Mouse (Mus musculus) limb, embryonic 13.5 days (tissue): Measurements from ENCODE around the gene Lbhd2. TPM values are rescaled to one million over a fixed set of nuclear protein-coding genes. Genes with fewer than 3 reads are reported as not detected.
A peak's percentile ranks its signal among the peaks of the same experiment; 100 is the strongest.

Source experiments
- ATAC-seq: fragments of 200-750 bp; cut with Nextera tagmentation; 2 replicates; pipeline ENCODE4 v1.8.0; 2017; ENCODE audit warnings: low read depth, moderate number of reproducible peaks, moderate TSS enrichment; ENCODE audit not compliant: low FRiP score
- H3K27ac ChIP-seq: fragments of 300-500 bp; sonication (generic); 2 replicates; pipeline ENCODE4 v1.5.1; 2015; ENCODE audit warnings: inconsistent platforms, mild to moderate bottlenecking, moderate library complexity
- H3K27me3 ChIP-seq: fragments of 300-500 bp; sonication (generic); 2 replicates; pipeline ENCODE4 v1.6.1; 2015; ENCODE audit warnings: mild to moderate bottlenecking, inconsistent platforms
- H3K36me3 ChIP-seq: fragments of 300-500 bp; sonication (generic); 2 replicates; pipeline ENCODE4 v1.6.1; 2015; ENCODE audit warnings: inconsistent platforms, mild to moderate bottlenecking, moderate library complexity
- H3K4me1 ChIP-seq: fragments of 300-500 bp; sonication (generic); 2 replicates; pipeline ENCODE4 v1.6.1; 2015; ENCODE audit warnings: inconsistent platforms
- H3K4me2 ChIP-seq: fragments of 300-500 bp; sonication (generic); replicated peaks from 2 replicates; pipeline ENCODE4 v1.6.1; 2015; ENCODE audit warnings: inconsistent platforms, mild to moderate bottlenecking, moderate library complexity
- H3K4me3 ChIP-seq: fragments of 300-500 bp; sonication (generic); 2 replicates; pipeline ENCODE4 v1.5.1; 2015; ENCODE audit warnings: moderate library complexity, mild to moderate bottlenecking, inconsistent platforms
- H3K9ac ChIP-seq: fragments of 300-500 bp; sonication (generic); 2 replicates; pipeline ENCODE4 v1.6.1; 2015; ENCODE audit warnings: mild to moderate bottlenecking, inconsistent platforms
- H3K9me3 ChIP-seq: fragments of 300-500 bp; sonication (generic); 2 replicates; pipeline ENCODE4 v1.6.1; 2016; ENCODE audit warnings: inconsistent platforms
- WGBS: fragments of 180-500 bp; shearing (Covaris S2); methylation state at CpG from one replicate; pipeline ENCODE4 v1.1.7; 2015; 5-methylcytosine and 5-hydroxymethylcytosine counted together
- polyA plus RNA-seq: library from polyadenylated mRNA; unstranded; fragments of >200 nt; fragmentation: Nextera tagmentation; extraction: Ambion mirVana; gene quantifications from 2 replicates; pipeline ENCODE4 v1.2.1, GENCODE M21; 2015

Gene Lbhd2
- 9.5 and 13.8 TPM in 2 replicates for polyA plus RNA-seq

GRCm38 (mm10) chr12:111406622-111407021 lies at the start of gene Lbhd2:
TSS of gene Lbhd2 (plus strand) at chr12:111406809.
- Histone ChIP-seq H3K27me3 (peaks cover 70% of the 10 kb centered on the region), H3K4me2 (peak within 1 kb of the TSS; percentile 61), H3K27ac (no peak within 1 kb of the TSS), H3K4me3 (peak within 1 kb of the TSS; percentile 38), H3K4me1 (peaks cover 16% of the 10 kb centered on the region), H3K36me3 (no peaks in the 10 kb centered on the region), H3K9me3 (no peaks in the 10 kb centered on the region), H3K9ac (peak within 1 kb of the TSS; percentile 27; the same call in 1 of the 2 replicates)
- WGBS: 2% methylated on average over 21 of the region's 24 CpGs
- no peak for ATAC-seq

GRCm38 (mm10) chr12:111360671-111361070 lies 45.9 kb upstream of the Lbhd2 start:
- Histone ChIP-seq H3K4me3 (no peak overlapping the region), H3K4me1 (peaks cover 47% of the 10 kb centered on the region), H3K27me3 (peaks cover 8% of the 10 kb centered on the region; the same call in 1 of the 2 replicates), H3K4me2 (no peak overlapping the region), H3K9ac (no peak overlapping the region), H3K36me3 (no peaks in the 10 kb centered on the region), H3K27ac (no peak overlapping the region), H3K9me3 (no peaks in the 10 kb centered on the region)
- ATAC-seq: no peak
- WGBS: 57% methylated on average over 16 of the region's 16 CpGs

GRCm38 (mm10) chr12:111361319-111362098 lies 45.1 kb upstream of the Lbhd2 start:
- WGBS: 32% methylated on average over 14 of the region's 14 CpGs
- no peaks in the 10 kb centered on the region for H3K36me3 ChIP-seq
- no peak overlapping the region; the same call in 1 of the 2 replicates for H3K9ac ChIP-seq
- peaks cover 38% of the 10 kb centered on the region for H3K4me1 ChIP-seq
- H3K27me3 ChIP-seq: peaks cover 8% of the 10 kb centered on the region; the same call in 1 of the 2 replicates
- peak; percentile 59; the same call in 1 of the 2 replicates for ATAC-seq
- H3K27ac ChIP-seq: no peak overlapping the region
- no peak overlapping the region for H3K4me3 ChIP-seq
- peak overlapping the region; percentile 46 for H3K4me2 ChIP-seq
- H3K9me3 ChIP-seq: no peaks in the 10 kb centered on the region

GRCm38 (mm10) chr12:111364234-111364633 lies 42.4 kb upstream of the Lbhd2 start:
- Histone ChIP-seq H3K9me3 (no peaks in the 10 kb centered on the region), H3K9ac (no peak overlapping the region), H3K36me3 (no peaks in the 10 kb centered on the region), H3K27me3 (peaks cover 7% of the 10 kb centered on the region; the same call in 1 of the 2 replicates), H3K4me2 (no peak overlapping the region), H3K4me3 (no peak overlapping the region), H3K4me1 (peaks cover 51% of the 10 kb centered on the region), H3K27ac (no peak overlapping the region)
- ATAC-seq: no peak
- 89% methylated on average over 3 of the region's 3 CpGs for WGBS

GRCm38 (mm10) chr12:111367065-111367464 lies 39.5 kb upstream of the Lbhd2 start:
- Histone ChIP-seq H3K9ac (no peak overlapping the region), H3K4me2 (no peak overlapping the region), H3K4me3 (no peak overlapping the region), H3K9me3 (no peaks in the 10 kb centered on the region), H3K27ac (no peak overlapping the region), H3K4me1 (peaks cover 54% of the 10 kb centered on the region), H3K36me3 (no peaks in the 10 kb centered on the region), H3K27me3 (no peaks in the 10 kb centered on the region; the same call in 1 of the 2 replicates)
- 82% methylated on average over 7 of the region's 7 CpGs for WGBS
- no peak for ATAC-seq

GRCm38 (mm10) chr12:111370249-111370648 lies 36.4 kb upstream of the Lbhd2 start:
- WGBS: 46% methylated on average over 4 of the region's 4 CpGs
- Histone ChIP-seq H3K4me3 (no peak overlapping the region), H3K27me3 (no peaks in the 10 kb centered on the region), H3K4me1 (peaks cover 48% of the 10 kb centered on the region), H3K4me2 (no peak overlapping the region), H3K9ac (no peak overlapping the region), H3K36me3 (no peaks in the 10 kb centered on the region), H3K27ac (no peak overlapping the region), H3K9me3 (no peaks in the 10 kb centered on the region)
- ATAC-seq: no peak

- WGBS: 87% methylated on average over 7 of the region's 7 CpGs
- Histone ChIP-seq H3K36me3 (no peaks in the 10 kb centered on the region), H3K9me3 (no peaks in the 10 kb centered on the region), H3K4me2 (no peak overlapping the region), H3K4me3 (no peak overlapping the region), H3K27me3 (no peaks in the 10 kb centered on the region), H3K4me1 (peaks cover 58% of the 10 kb centered on the region), H3K27ac (no peak overlapping the region), H3K9ac (no peak overlapping the region)
- no peak for ATAC-seq
Measured at GRCm38 (mm10) chr12:111371905-111372304, 34.7 kb upstream of the Lbhd2 start.

GRCm38 (mm10) chr12:111373411-111373810 lies 33.2 kb upstream of the Lbhd2 start:
- Histone ChIP-seq H3K36me3 (no peaks in the 10 kb centered on the region), H3K4me1 (peaks cover 46% of the 10 kb centered on the region), H3K4me3 (no peak overlapping the region), H3K9me3 (no peaks in the 10 kb centered on the region), H3K27ac (no peak overlapping the region), H3K27me3 (no peaks in the 10 kb centered on the region), H3K9ac (no peak overlapping the region), H3K4me2 (no peak overlapping the region)
- 87% methylated on average over 6 of the region's 6 CpGs for WGBS
- no peak for ATAC-seq

GRCm38 (mm10) chr12:111374727-111375126 lies 31.9 kb upstream of the Lbhd2 start:
- ATAC-seq: no peak
- H3K4me3 ChIP-seq: no peak overlapping the region; the same call in 1 of the 2 replicates
- H3K27ac ChIP-seq: no peak overlapping the region
- H3K27me3 ChIP-seq: peaks cover 8% of the 10 kb centered on the region; the same call in 1 of the 2 replicates
- peaks cover 35% of the 10 kb centered on the region for H3K4me1 ChIP-seq
- WGBS: 67% methylated on average over 10 of the region's 10 CpGs
- no peaks in the 10 kb centered on the region for H3K9me3 ChIP-seq
- no peak overlapping the region for H3K9ac ChIP-seq
- peak overlapping the region; percentile 94 for H3K4me2 ChIP-seq
- no peaks in the 10 kb centered on the region for H3K36me3 ChIP-seq

GRCm38 (mm10) chr12:111375559-111375958 lies 31.1 kb upstream of the Lbhd2 start:
- peak overlapping the region; percentile 94 for H3K4me2 ChIP-seq
- H3K27me3 ChIP-seq: peaks cover 9% of the 10 kb centered on the region; the same call in 1 of the 2 replicates
- no peak overlapping the region for H3K27ac ChIP-seq
- no peaks in the 10 kb centered on the region for H3K36me3 ChIP-seq
- no peak for ATAC-seq
- H3K4me3 ChIP-seq: peak overlapping the region; percentile 97
- peak overlapping the region; percentile 93 for H3K9ac ChIP-seq
- no peaks in the 10 kb centered on the region for H3K9me3 ChIP-seq
- peaks cover 27% of the 10 kb centered on the region for H3K4me1 ChIP-seq
- WGBS: 76% methylated on average over 12 of the region's 12 CpGs

GRCm38 (mm10) chr12:111376053-111376452 lies 30.6 kb upstream of the Lbhd2 start:
- Histone ChIP-seq H3K4me3 (peak overlapping the region; percentile 97), H3K27ac (no peak overlapping the region), H3K36me3 (no peaks in the 10 kb centered on the region), H3K4me1 (peaks cover 22% of the 10 kb centered on the region), H3K9me3 (no peaks in the 10 kb centered on the region), H3K27me3 (peaks cover 9% of the 10 kb centered on the region; the same call in 1 of the 2 replicates), H3K9ac (peak overlapping the region; percentile 93), H3K4me2 (peak overlapping the region; percentile 94)
- no peak for ATAC-seq
- WGBS: 24% methylated on average over 6 of the region's 6 CpGs

GRCm38 (mm10) chr12:111376826-111377331 lies 29.7 kb upstream of the Lbhd2 start:
- H3K27me3 ChIP-seq: peaks cover 9% of the 10 kb centered on the region; the same call in 1 of the 2 replicates
- ATAC-seq: peak; percentile 12; the same call in 1 of the 2 replicates

More at GRCm38 (mm10) chr12:111376826-111377331, 29.7 kb upstream of the Lbhd2 start:
- Histone ChIP-seq H3K27ac (peak overlapping the region; percentile 85), H3K4me1 (peaks cover 20% of the 10 kb centered on the region), H3K36me3 (no peaks in the 10 kb centered on the region), H3K9me3 (no peaks in the 10 kb centered on the region), H3K4me3 (peak overlapping the region; percentile 97), H3K4me2 (peak overlapping the region; percentile 94), H3K9ac (peak overlapping the region; percentile 93)
- 0% methylated on average over 46 of the region's 49 CpGs for WGBS
